Mouse (Mus musculus) megakaryocyte, embryonic 14.5 days (primary cell): ENCODE results near the gene Fmn2.

Source experiments
- FLI1 ChIP-seq: IDR thresholded peaks from 2 replicates; pipeline ENCODE4 v1.6.1; 2012; ENCODE audit warnings: low read length, inconsistent platforms, mixed read lengths
- GATA1 ChIP-seq: IDR thresholded peaks from 3 replicates; pipeline ENCODE4 v1.6.1; 2012; ENCODE audit warnings: mixed read lengths, low read length, inconsistent platforms, borderline replicate concordance

DNA sequence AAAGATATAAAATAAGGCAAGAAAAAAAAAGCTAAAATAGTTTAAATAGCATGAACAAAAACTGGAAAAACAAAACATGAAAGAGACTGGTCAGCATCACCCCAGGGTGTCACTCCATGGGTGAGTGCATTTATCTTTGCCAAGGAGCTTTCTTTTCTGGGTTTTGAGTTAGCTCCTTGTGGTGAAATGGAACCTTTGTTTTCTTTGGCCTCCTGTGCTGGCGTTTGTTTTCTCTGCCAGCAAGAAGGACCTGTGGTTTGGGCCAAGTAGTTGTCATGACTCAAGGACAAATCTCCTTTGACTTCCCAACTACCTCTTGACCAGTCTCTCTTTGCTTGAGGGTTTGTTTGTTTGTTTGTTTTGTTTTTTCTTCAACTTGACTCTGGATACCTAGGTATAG, 119.9 kb downstream of the Fmn2 start:
- TF ChIP-seq FLI1 (no peak), GATA1 (no peak)
